Mouse (Mus musculus) gastrocnemius, postnatal 25 days (tissue): Measurements from ENCODE around the gene Tbc1d13. TPM values are rescaled to one million over a fixed set of nuclear protein-coding genes. Genes with fewer than 3 reads are reported as not detected.
"Not testable (repeated sequence)": the region's sequence is repeated elsewhere in the genome, so short reads cannot be mapped to it uniquely, and the experiment has no call there.

Experiments used
- DNase-seq: peaks from one replicate; pipeline ENCODE4 v3.0.0; 2022
- total RNA-seq, 2 experiments: library from RNA; stranded (reverse); gene quantifications; 1 replicate in 1 of 2; 2 replicates in 1 of 2; pipeline ENCODE4 v1.2.3; 2021

Gene Tbc1d13
- total RNA-seq, 2 experiments from 2014 or later: 12.2 to 13.5 TPM

DNA sequence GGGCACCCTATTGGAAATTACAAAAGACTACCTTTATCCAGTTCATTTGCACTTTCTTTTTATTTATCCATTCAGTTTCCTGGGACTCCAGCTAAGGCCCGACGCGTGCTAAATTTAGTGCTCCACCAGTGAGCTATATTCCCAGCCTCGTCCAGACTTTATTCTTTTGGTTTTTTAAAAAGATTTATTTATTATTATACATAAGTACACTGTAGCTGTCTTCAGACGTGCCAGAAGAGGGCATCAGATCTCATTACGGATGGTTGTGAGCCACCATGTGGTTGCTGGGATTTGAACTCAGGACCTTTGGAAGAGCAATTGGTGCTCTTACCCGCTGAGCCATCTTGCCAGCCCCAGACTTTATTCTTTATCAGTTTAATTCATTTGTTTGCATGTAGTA is 45.2 kb downstream of the Tbc1d13 start:
- DNase-seq: not testable (repeated sequence)

DNA sequence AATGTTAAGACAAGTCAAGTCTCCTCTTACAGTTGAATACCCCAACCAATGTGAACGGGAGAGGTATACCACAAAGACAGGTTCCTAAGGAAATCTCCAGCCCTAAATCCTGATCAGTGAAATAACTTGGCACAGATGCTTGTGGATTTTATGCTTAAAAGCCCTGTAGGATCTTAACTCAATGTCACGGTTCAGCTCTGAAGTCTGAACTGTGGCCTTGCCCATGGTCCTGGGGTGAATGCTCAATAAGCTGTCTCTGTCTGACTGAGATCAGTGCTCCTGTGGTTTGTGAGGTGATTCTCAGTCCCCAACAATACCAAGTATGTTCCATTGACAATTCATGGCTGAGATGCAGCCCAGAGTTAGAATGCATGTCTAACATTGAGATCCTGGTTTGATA is 48.9 kb downstream of the Tbc1d13 start:
- DNase-seq: no peak

DNA sequence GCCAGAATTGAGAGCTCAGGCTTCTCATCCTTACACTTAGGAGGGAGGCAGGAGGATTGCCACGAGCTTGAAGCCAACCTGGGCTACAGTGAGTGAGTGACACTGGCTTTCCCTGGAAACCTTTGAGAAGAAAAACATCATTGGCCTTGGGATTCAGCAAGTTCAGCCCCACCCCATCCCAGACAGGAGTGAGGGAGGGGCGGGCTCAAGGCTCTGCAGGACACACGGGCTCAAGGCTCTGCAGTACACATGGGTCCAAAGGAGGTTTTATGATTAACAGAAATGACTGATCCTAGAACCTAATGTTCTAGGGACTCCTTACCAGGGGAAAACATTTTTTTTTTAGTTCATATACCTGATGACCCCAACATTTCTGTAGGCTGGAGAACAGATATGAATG is 50.2 kb downstream of the Tbc1d13 start:
- DNase-seq: no peak

DNA sequence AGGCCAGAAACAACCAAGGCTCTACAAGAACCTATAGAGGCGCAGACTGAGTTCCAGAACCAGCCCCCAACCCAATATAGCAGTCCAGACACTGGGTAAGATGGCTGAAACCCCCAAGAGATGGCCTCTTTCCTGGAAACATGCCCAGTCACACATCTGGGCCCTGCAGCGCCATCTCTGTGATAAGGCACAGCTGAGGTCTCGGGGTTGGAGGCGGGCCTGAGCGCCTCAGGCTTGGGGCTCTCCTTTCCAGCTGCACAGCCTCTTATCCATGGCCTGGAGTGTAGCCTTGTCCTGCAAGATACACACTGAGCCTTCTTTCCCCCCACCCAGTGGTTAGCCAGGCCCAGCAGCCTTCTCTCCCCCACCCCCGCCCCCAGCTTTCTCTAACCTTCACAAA is 51.7 kb downstream of the Tbc1d13 start:
- DNase-seq: no peak

DNA sequence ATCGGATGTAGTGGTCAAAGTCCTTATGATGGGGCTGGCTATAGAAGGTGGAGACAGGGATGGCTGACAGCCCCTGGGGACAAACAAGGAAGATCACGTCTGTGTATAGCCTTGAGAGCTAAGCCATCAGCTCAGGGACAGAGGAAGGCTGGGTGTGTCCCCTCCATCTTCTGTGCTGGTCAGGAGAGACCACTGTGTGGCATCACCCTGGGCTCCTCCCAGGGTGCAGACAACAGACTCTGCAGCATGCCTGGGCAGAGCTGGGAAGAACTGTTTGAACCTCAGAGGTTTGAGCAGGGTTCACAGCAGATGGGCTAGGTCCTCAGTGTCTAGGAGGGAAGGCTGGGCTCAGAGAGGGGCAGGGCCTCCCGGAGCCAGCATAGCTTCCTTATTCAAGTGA is 52.1 kb downstream of the Tbc1d13 start:
- DNase-seq: no peak

DNA sequence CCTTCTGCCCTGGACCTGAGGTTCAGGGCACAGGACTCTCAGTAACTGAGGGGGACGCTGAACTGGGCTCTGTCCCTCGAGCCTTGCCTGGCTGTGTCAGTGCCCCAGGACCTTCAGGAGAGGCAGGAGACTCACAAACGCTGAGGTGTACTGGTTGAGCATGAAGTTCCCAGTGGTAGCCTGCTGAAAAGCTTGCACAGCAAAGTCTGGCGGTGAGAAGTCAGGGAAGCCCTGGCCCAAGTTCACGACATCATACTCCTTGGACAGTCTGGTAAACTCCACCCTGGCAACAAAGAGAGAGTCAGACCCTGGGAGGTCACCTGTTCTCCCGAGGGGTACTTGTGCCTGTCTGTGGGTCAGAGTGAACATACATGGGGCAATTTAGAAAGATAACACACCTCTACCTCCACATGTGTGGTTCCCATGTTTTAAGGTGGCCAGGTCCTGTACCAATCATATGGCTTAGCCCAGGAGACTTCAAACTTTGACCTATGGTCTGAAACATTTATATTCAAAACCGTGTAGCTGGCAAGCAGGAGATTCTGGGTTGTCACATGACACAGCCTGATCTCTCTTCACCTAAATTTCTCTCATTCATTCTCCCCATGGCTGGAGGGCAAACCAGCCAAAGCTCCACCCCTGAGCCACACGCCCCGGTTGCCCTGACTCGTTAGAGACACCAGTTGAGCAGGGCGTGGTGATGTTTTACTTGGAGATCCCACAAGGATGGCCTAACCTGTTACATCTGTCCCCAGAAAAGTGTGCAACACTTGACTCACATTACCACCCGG is 58.4 kb downstream of the Tbc1d13 start:
- no peak for DNase-seq

DNA sequence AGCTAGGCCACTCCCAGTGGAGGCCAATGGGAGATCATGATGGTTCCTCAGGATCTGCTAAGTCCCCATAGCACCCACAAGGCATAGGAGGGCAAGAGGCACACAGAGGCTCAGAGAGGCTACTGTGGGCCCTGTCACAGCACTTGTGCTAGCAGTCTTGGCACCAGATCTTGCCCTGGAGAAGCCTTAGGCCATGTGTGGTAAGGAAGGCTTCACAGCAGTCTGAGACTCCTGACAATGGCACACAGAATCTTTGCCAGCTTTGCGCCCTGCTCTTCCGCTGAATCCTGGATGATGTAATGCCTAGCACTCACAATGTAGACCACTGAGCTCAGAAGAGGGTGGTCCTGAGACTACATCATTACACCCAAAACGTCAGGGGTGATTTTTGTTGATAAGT is 61.1 kb downstream of the Tbc1d13 start:
- no peak for DNase-seq

DNA sequence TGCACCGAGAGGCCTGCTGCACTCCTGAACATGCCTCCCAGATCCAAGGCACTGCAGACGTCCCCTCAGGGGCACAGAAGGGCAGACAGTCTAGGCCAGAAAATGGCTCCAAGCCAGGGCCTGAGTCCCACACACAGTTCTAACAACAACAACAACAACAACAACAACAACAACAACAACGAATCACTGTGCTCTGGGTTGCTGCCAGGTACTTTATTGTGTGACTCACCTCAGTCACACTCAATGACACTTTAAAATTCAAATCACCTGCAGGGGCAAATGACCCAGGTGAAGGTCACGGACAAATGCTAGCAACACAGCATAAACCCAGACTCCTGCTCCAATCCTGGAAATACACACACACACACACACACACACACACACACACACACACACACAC is 64.5 kb downstream of the Tbc1d13 start:
- DNase-seq: no peak

DNA sequence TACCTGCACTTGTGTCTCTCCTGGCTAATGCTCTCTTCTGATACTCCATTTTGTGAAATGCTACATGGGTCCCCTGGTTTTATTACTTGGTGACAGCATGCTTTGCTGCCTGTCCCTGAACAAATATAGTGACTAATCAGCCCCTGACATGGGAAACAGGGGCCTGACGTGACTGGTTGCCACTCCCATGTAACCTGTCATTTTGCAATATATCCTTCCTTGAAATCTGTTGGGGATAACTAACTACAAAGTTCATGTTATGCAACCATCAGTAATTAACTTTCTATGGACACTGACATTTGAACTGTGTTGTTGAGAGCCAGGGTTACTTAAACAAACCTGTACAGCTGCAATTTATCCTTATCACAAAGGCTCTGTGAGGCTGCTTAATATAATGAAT is 66.4 kb downstream of the Tbc1d13 start:
- DNase-seq: no peak

DNA sequence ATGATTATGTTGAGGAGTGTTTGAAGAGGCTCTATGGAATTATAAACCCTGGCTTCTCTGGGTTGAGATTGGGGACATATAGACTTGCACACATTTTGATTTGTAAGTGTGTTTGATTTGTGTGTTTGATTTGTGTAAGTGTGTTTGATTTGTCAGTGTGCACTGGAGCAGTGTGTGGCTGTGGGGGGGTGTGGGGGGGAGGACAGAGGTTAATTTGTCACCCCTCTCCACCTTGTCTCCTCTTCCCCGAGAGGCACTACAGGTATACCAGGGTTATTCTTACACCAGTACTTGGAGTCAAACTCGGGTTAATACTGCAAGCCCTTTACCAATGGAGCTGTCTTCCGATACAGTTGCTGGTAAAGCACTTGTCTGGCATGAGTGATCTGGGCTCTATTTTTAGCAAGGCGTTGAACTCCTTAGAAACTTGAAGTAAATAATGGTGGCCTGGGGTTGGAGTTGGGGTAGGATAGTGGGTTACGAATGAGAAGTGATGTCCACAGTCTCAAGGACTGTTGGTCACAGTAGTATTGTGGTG is 66.9 kb downstream of the Tbc1d13 start:
- DNase-seq: no peak

Other genes starting within 250 kb of the Tbc1d13 start
- 10 to 100 TPM; 10.3 to 14.7 TPM for gene Odf2, start 244.5 kb upstream of the Tbc1d13 start, total RNA-seq
- gene Gle1, start 198.3 kb upstream of the Tbc1d13 start, total RNA-seq: 10 to 100 TPM; 19.7 to 21.3 TPM
- gene Sptan1, start 168.2 kb upstream of the Tbc1d13 start, total RNA-seq: 10 to 100 TPM; 56.9 to 64.4 TPM
- 1 to 10 TPM; 3.3 to 3.4 TPM for gene Wdr34, start 84.9 kb upstream of the Tbc1d13 start, total RNA-seq
- 10 to 100 TPM; 75.4 to 85.1 TPM for gene Set, start 76.4 kb upstream of the Tbc1d13 start, total RNA-seq
- gene Pkn3, start 56.1 kb upstream of the Tbc1d13 start, total RNA-seq: 1 to 10 TPM; 3.8 to 5.4 TPM
- gene Zdhhc12, start 40.1 kb upstream of the Tbc1d13 start, total RNA-seq: 1 to 10 TPM; 2.4 to 3.1 TPM
- 10 to 100 TPM; 20.1 to 20.3 TPM for gene Zer1, start 9.2 kb upstream of the Tbc1d13 start, total RNA-seq
- gene Endog, start 37.7 kb downstream of the Tbc1d13 start, total RNA-seq: 10 to 100 TPM; 56.2 to 62.1 TPM
- gene Spout1, start 44.7 kb downstream of the Tbc1d13 start, total RNA-seq: 1 to 10 TPM; 4.3 to 4.8 TPM
- gene Kyat1, start 72.1 kb downstream of the Tbc1d13 start, total RNA-seq: 10 to 100 TPM; 22.9 to 24.6 TPM
- gene Lrrc8a, start 104.0 kb downstream of the Tbc1d13 start, total RNA-seq: 10 to 100 TPM; 16.2 to 17.1 TPM
- 1 to 10 TPM in 1 of 2 experiments, under 1 TPM in 1; 0.64 to 1.2 TPM for gene Gm28035, start 106.8 kb downstream of the Tbc1d13 start, total RNA-seq
- gene Phyhd1, start 132.5 kb downstream of the Tbc1d13 start, total RNA-seq: 10 to 100 TPM in 1 of 2 experiments, 1 to 10 TPM in 1; 8.4 to 19.5 TPM
- gene Gm28038, start 147.3 kb downstream of the Tbc1d13 start, total RNA-seq: not detected
- gene Dolk, start 152.6 kb downstream of the Tbc1d13 start, total RNA-seq: 10 to 100 TPM; 18.2 to 20.0 TPM
- 1 to 10 TPM; 7.8 to 9.9 TPM for gene Nup188, start 152.7 kb downstream of the Tbc1d13 start, total RNA-seq
- gene Sh3glb2, start 225.6 kb downstream of the Tbc1d13 start, total RNA-seq: 10 to 100 TPM; 16.2 to 21.2 TPM
- 10 to 100 TPM; 22.8 to 23.8 TPM for gene Miga2, start 230.5 kb downstream of the Tbc1d13 start, total RNA-seq